Mouse (Mus musculus) left cerebral cortex, adult 8-10 months (tissue): Measurements from ENCODE around the gene Ppargc1a. TPM values are rescaled to one million over a fixed set of nuclear protein-coding genes. Genes with fewer than 3 reads are reported as not detected.
A peak's percentile ranks its signal among the peaks of the same experiment; 100 is the strongest.

Experiments used
- DNase-seq, 2 experiments: peaks; one replicate each; pipeline ENCODE4 v3.0.0; 2022; ENCODE audit warnings: low spot score in 2 of 2
- total RNA-seq, 4 experiments: library from RNA; stranded (reverse); gene quantifications; 2 replicates each; pipeline ENCODE4 v1.2.4; 2022

Ppargc1a gene
- 10 to 100 TPM; 48.9 to 61.7 (median 54.2) TPM for total RNA-seq

GRCm38 (mm10) chr5:51567659-51568058 is at the start of gene Ppargc1a:
Gene Ppargc1a, minus strand, starts transcription at chr5:51567726.
- no peak for DNase-seq

GRCm38 (mm10) chr5:51616877-51617276 is 49.4 kb upstream of the Ppargc1a start:
- no peak for DNase-seq

GRCm38 (mm10) chr5:51612049-51612448 is 44.5 kb upstream of the Ppargc1a start:
- no peak for DNase-seq

GRCm38 (mm10) chr5:51607686-51608480 is 40.4 kb upstream of the Ppargc1a start:
- DNase-seq = no peak

GRCm38 (mm10) chr5:51599549-51599948 is 32.0 kb upstream of the Ppargc1a start:
- no peak for DNase-seq

GRCm38 (mm10) chr5:51595644-51596043 is 28.1 kb upstream of the Ppargc1a start:
- no peak for DNase-seq

- DNase-seq = no peak
Observed at GRCm38 (mm10) chr5:51592206-51592605, 24.7 kb upstream of the Ppargc1a start.

- no peak for DNase-seq
Observed at GRCm38 (mm10) chr5:51591537-51592154, 24.1 kb upstream of the Ppargc1a start.

- no peak for DNase-seq
Observed at GRCm38 (mm10) chr5:51586187-51586586, 18.7 kb upstream of the Ppargc1a start.

GRCm38 (mm10) chr5:51584987-51585386 is 17.5 kb upstream of the Ppargc1a start:
- no peak for DNase-seq

GRCm38 (mm10) chr5:51584186-51584585 is 16.7 kb upstream of the Ppargc1a start:
- no peak for DNase-seq

GRCm38 (mm10) chr5:51583632-51584031 is 16.1 kb upstream of the Ppargc1a start:
- DNase-seq = peak in 1 of 2 experiments; percentile 27

GRCm38 (mm10) chr5:51583030-51583429 is 15.5 kb upstream of the Ppargc1a start:
- no peak for DNase-seq

GRCm38 (mm10) chr5:51582618-51583017 is 15.1 kb upstream of the Ppargc1a start:
- no peak for DNase-seq

- no peak for DNase-seq
Observed at GRCm38 (mm10) chr5:51577594-51577993, 10.1 kb upstream of the Ppargc1a start.

GRCm38 (mm10) chr5:51573770-51574169 is 6.2 kb upstream of the Ppargc1a start:
- no peak for DNase-seq

- DNase-seq = peak in 1 of 2 experiments; percentile 47
Observed at GRCm38 (mm10) chr5:51568198-51568690, 718 bp upstream of the Ppargc1a start.

GRCm38 (mm10) chr5:51565672-51566071 is 1.9 kb downstream of the Ppargc1a start:
- DNase-seq = no peak

- no peak for DNase-seq
Observed at GRCm38 (mm10) chr5:51565038-51565437, 2.5 kb downstream of the Ppargc1a start.

- DNase-seq = no peak
Observed at GRCm38 (mm10) chr5:51563574-51563973, 4.0 kb downstream of the Ppargc1a start.

GRCm38 (mm10) chr5:51557607-51558278 is 9.8 kb downstream of the Ppargc1a start:
- no peak for DNase-seq

- peak in 1 of 2 experiments; percentile 27 for DNase-seq
Observed at GRCm38 (mm10) chr5:51553671-51554070, 13.9 kb downstream of the Ppargc1a start.
